Mouse (Mus musculus) ovary, postnatal 10 days (tissue): ENCODE results near the gene Eme2.
"Not testable (repeated sequence)": the region's sequence is repeated elsewhere in the genome, so short reads cannot be mapped to it uniquely, and the experiment has no call there.

ENCODE experiments used
- DNase-seq: peaks from one replicate; pipeline ENCODE4 v3.0.0; 2022; ENCODE audit warnings: low spot score

Gene Eme2

GRCm38 (mm10) chr17:24894995-24895547 is at the start of gene Eme2, which contains the start of gene Mrps34:
TSS of gene Eme2 (minus strand) at chr17:24895087.
TSS of gene Mrps34 (plus strand) at chr17:24895116.
- DNase-seq = peak; percentile 56

GRCm38 (mm10) chr17:24943589-24943988 is 48.7 kb upstream of the Eme2 start:
- DNase-seq = not testable (repeated sequence)

- DNase-seq = no peak
Measured at GRCm38 (mm10) chr17:24943036-24943435, 48.1 kb upstream of the Eme2 start.

- not testable (repeated sequence) for DNase-seq
Measured at GRCm38 (mm10) chr17:24942453-24942852, 47.6 kb upstream of the Eme2 start.

GRCm38 (mm10) chr17:24937266-24937665 is 42.4 kb upstream of the Eme2 start:
- no peak for DNase-seq

GRCm38 (mm10) chr17:24936259-24937237 is 41.7 kb upstream of the Eme2 start, which contains the start of gene Mapk8ip3:
TSS of gene Mapk8ip3 (minus strand) at chr17:24936977.
- peak; percentile 87 for DNase-seq

GRCm38 (mm10) chr17:24935666-24936065 is 40.8 kb upstream of the Eme2 start:
- DNase-seq = no peak

- DNase-seq = no peak
Measured at GRCm38 (mm10) chr17:24934926-24935325, 40.0 kb upstream of the Eme2 start.

GRCm38 (mm10) chr17:24933163-24933562 is 38.3 kb upstream of the Eme2 start:
- DNase-seq = no peak

- DNase-seq = no peak
Measured at GRCm38 (mm10) chr17:24932431-24932830, 37.5 kb upstream of the Eme2 start.

- no peak for DNase-seq
Measured at GRCm38 (mm10) chr17:24929506-24929905, 34.6 kb upstream of the Eme2 start.

GRCm38 (mm10) chr17:24923246-24923645 is 28.4 kb upstream of the Eme2 start:
- DNase-seq = no peak

- no peak for DNase-seq
Measured at GRCm38 (mm10) chr17:24913984-24914383, 19.1 kb upstream of the Eme2 start.

- DNase-seq = no peak
Measured at GRCm38 (mm10) chr17:24907591-24907990, 12.7 kb upstream of the Eme2 start.

GRCm38 (mm10) chr17:24903767-24904166 is 8.9 kb upstream of the Eme2 start:
- no peak for DNase-seq

GRCm38 (mm10) chr17:24902671-24903474 is 8.0 kb upstream of the Eme2 start:
- no peak for DNase-seq

GRCm38 (mm10) chr17:24902124-24902523 is 7.2 kb upstream of the Eme2 start:
- DNase-seq = no peak

GRCm38 (mm10) chr17:24900014-24900413 is 5.1 kb upstream of the Eme2 start:
- no peak for DNase-seq

- DNase-seq = no peak
Measured at GRCm38 (mm10) chr17:24899153-24899552, 4.3 kb upstream of the Eme2 start.

GRCm38 (mm10) chr17:24898041-24898854 is 3.4 kb upstream of the Eme2 start:
- no peak for DNase-seq

GRCm38 (mm10) chr17:24897600-24897999 is 2.7 kb upstream of the Eme2 start:
- no peak for DNase-seq

GRCm38 (mm10) chr17:24896993-24897269 is 2.0 kb upstream of the Eme2 start:
- no peak for DNase-seq
